Mouse (Mus musculus): Measurements from ENCODE around the gene Ccdc14.
A peak's percentile ranks its signal among the peaks of the same experiment; 100 is the strongest.
"Not testable (repeated sequence)": the region's sequence is repeated elsewhere in the genome, so short reads cannot be mapped to it uniquely, and the experiment has no call there.

Gene Ccdc14

DNA sequence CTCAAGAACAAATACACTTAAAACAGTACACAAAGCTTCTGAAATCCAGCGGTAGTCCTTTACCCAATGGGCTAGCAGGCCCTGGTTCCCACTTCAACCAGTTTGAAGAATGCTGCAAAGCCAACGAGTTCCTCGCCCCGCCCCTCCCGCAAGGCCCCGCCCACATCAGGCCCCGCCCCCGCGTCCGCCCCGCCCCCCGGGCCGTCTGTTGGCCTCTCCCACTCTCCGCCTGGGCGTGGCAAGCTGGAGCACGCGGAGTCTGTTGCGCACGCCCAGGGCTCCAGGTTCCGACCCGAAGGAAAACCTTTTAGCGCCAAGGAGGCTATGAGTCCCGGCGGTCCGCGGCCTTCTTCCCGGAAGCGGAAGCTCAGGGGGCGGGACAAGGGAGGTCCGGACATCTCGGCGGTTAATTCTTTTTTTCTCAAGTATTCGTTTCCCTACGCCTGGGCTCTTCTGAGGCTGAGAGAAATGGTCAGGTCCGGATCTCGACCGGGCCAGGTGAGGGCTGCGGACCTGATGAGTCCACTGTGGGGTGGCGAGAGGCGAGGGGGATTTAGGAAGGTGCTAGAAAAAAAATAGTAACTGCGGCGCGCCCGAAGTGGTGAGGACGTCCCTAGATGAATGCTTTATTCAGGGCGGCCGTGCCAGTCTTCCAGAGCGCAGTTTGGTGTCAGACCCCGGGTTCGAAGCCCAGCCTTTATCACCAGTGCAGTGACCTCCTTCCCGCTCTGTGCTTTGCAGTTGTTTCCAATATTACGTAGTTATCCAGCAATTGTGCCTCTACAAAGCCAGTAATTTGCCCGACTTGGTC, at the start of gene Ccdc14:
Gene Ccdc14 (plus strand): TSS at position 283 of the 811 bp plus-strand sequence.
- DNase-seq (ENCODE audit: low read depth, low spot score): peak; percentile 90

DNA sequence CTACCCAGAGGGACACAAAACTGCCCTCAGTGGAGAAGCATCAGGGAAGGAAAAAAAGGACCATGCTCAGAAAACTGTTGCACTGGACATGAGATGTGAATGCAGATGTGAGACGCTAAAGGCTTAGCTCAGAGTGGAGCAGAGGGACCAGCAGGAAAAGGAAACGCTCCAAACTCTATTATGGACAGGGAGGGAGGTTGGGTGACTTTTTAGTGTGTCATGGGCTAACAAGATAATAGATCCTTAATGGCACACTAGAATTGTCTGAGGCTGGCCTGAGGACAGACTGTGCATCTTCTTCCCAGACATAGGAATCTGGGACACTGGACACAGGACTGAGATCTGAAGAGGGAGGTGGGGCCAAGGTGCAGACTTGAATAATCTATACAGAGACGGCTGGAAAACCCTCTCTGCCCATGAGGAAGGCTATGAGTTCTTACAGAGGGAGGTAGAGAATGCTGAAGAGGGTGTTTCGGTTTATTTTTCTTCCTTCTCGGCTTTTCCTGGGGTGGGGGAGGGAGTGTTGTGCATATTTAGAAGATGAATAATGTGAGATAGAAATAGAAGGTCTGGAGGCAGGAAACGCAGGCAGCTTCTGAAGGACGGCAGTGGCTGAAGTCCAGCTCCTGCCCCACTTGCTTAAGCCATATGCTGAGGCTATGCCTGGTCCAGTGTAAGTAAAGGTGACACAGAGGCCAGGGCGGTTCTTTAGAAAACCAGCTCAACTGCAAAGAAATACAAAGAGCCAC, 46.7 kb upstream of the Ccdc14 start:
- no peak for DNase-seq (ENCODE audit: low read depth, low spot score)

DNA sequence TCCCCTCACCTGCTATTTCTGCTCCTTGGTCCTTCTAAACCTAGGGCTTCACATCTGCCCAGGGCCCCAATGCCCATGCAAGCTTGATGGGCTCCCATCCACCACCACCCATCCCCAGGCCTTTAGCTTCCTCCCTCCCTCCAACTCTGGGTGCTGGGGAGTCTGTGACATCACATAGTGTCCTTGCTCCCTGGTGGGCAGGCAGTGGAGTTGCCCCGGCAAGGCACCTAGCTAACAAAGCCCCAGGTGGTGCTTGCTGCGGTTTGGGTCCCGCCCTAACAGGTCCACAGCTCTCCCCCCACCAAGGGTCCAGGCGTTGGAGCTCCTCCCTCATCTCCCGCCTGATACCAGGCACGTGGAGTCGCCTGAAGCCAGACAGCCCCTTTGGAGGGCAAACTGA, 40.8 kb upstream of the Ccdc14 start, which contains the start of gene Ropn1:
Gene Ropn1 (plus strand): TSS at position 301 of the 400 bp plus-strand sequence.
- DNase-seq (ENCODE audit: low read depth, low spot score): no peak

DNA sequence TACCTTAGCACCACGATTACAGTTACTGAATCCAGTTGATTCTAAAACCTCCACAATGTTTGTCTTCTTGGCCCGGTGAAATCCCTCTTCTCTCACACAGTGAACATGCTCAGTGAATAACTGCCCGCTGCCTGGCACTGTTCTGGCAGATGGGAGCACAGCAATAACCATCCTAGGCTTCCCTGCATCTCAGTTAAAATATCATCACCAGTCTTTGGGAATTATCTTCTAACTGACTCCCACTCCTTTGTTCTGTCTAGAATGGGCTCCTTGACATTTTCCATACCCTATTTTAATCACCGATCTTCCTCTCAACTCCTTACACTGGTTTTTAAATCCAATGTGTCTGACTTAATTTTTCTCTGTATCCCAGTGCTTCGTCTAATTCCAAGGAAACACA, 37.4 kb upstream of the Ccdc14 start:
- DNase-seq (ENCODE audit: low read depth, low spot score): no peak

DNA sequence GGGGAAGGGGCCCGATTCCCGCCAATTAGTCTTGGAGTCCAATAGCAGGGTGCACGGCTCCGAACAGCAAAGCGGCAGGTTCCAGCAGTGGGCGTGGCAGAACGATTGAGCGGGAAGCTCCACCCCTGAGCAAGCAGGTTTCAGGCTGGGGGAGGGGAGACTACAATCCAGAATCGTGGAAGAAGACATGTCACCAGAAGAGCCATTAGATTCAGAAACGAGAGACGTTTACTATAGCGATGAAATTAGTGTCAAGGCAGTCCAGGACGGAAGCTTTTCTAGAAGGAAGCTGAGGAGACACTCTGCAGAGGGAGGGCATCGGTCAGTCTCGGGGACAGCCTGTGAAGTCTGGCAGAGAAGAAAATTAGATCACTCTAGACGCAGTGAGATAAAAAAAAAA, 32.9 kb upstream of the Ccdc14 start:
- DNase-seq (ENCODE audit: low read depth, low spot score): not testable (repeated sequence)

DNA sequence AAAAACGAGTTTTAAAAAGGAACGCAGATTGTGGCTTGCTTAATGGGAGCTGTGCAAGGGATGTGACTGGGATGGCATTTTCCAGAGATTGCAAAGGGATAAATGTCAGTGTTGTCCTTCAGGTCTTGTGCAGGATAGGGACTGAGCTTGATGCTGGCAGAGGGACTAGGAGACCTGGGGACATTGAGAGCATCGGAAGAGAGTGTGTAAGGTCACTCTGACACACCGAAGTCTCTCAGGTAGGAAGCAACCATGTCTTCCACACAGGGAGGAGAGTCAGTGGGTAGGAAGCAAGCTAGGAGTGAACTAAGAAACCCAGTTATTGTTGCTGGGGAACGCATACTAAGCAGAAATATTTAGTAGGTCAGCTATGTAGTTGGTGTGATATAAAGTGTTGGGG, 32.4 kb upstream of the Ccdc14 start:
- no peak for DNase-seq (ENCODE audit: low read depth, low spot score)

DNA sequence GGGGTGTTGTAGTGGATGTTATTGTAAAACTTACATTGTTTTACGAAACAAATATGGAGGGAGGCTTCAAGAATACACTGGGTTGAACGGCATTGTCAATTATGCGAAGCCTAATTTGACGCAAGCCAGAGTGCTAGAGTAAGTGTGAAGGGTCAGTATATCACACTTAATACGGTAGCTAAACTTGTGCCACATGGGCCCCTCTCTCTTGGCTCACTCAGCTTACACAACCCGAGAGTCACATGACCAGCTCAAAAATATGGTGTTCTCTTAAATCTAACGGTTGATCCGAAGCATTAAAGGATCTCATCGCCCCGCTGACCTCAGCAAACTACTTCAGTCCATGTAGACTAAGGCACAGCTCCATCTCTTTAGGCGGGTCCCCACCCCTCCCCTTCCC, 32.0 kb upstream of the Ccdc14 start:
- DNase-seq (ENCODE audit: low read depth, low spot score): no peak

DNA sequence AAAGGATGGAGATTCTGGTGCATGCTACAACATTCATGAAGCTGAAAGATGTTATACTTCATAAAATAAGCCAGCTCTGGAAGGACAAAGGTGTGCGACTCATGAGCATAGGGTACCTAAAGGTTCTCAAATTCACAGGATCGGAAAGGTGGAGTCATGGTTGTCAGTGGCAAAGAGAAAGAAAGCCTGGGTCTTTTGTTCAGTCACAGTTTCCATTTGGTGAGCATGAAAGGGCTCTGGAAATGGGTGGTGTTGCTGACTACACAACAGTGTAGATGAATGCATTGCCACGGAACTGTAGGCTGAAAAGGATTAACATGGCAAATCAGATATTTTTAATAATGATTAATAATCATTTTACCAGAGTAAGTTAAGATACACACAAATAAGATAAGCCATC, 25.9 kb upstream of the Ccdc14 start:
- DNase-seq (ENCODE audit: low read depth, low spot score): no peak

DNA sequence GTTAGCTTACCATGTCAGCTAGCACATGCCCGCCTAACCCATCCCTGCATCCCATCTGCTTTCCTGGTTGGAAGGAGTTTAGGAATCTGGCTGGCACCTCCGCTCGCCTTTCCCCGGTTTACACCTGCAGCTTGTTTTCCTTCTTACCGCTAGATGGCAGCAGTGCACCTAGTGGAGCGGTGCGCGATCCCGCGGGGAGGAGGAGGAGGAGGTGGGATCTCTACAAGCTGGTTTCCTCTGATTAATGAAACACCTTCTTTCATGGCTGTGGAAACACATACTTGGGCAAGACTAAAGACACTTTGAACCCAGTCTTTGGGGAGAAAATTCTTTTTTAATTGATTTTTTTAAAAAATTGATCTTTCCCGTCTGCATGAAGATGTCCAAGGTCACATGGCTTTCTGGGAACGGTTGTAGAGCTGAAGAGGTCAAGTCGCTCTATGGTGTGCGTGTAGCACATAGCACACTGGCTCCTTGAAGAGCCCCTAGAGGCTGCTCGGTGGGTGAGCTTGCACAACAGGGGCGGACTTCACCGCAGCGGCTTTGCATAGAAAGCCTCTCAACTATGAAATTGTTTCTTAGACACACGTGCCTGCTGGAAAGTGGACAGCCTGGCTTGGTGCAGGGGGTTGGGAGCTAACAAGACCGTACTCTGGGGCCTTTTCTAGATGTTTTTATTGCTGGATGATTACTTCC, 23.2 kb upstream of the Ccdc14 start:
- DNase-seq (ENCODE audit: low read depth, low spot score): peak; percentile 73

DNA sequence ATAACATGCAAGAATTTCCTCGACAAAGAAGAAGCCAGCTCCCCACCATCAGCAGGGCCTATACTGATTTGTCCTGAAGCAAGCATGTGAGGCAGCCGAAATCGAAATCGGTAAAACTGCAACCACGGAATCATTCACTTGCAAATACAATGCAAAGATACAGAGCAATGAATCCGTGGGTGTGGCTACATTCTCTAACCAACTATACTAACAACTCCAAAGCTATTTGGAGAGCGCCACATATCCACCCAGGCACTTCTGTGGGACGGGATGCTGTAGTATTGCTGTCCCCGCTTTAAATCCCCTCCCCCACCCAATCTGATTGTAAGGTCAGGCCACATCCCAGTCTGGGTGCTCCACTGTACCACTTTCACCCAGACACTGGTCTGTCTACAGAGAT, 22.1 kb upstream of the Ccdc14 start:
- no peak for DNase-seq (ENCODE audit: low read depth, low spot score)

DNA sequence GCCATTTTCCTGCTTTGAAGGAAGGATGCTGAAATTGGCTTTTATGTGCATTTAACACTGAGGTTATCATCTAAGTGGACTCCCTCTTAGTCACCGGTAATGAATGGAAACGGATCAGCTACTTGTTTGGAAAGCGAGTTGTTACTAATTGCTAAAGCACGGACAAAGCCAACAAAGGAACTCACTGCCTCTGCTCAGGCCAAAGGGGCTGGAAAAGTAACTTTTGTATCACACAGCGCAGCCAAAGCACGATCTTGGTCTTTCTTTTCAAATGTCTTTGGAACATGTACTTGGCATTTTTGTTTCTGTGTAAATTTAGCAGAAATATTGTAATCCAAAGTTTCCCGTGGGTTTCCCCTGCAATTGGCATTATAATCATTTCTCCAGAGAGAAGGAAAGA, 18.4 kb upstream of the Ccdc14 start:
- DNase-seq (ENCODE audit: low read depth, low spot score): no peak

DNA sequence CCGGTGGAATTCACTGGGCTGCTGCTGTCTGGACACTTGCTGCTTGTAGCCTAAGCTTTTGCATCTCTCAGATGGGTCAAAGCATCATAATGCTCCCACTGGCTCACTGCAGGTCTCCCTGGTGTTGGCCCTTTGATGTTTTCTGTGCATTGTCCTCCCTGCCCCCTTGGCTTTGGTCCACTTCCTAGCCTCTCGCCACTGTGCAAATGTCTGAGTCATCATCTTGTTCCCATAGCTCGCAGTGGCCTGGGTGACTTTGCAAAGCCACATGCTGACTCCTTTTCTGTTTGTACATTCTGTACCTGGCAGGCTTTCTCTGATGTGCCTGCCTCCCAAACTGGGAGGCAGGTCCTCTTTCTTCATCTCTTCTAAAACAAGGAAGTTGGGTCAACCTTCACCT, 17.6 kb upstream of the Ccdc14 start:
- no peak for DNase-seq (ENCODE audit: low read depth, low spot score)

DNA sequence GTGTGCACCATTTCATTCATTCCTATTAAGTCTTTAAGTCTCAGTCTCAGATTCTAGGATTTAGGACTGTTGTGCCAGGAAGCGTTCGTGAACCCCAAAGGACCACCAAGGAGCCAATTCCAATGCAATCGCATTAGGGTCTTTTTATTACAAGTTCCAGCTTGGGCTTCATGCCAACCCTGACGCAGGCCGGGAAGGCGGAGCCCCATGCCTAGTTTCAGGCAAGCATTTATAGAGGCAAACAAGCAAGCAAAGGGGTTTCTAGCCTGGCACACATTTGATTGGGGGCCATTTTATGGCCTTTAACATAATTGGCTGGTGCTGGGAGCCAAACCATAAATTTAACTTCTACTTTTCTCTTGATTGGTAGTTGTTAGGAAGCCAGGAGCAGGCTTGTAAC, 16.1 kb upstream of the Ccdc14 start:
- DNase-seq (ENCODE audit: low read depth, low spot score): no peak

DNA sequence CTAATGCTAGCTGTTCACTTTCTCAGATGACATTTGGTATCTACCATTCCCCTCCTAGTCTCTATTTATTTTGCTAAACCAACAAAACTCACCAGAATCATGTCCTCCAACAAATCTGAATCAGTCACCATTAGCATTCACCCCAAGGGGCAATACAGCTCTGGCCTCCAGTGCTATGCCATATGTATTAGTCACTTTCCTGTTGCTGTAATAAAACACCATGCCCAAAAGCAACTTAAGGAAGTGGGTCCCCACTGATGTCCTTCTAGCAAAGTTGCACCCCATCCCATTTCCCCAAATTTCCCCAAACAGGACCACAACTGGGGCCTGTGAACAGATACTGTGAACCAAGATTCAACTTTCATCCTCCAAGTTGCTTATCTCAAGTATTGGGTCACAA, 8.6 kb upstream of the Ccdc14 start:
- no peak for DNase-seq (ENCODE audit: low read depth, low spot score)

DNA sequence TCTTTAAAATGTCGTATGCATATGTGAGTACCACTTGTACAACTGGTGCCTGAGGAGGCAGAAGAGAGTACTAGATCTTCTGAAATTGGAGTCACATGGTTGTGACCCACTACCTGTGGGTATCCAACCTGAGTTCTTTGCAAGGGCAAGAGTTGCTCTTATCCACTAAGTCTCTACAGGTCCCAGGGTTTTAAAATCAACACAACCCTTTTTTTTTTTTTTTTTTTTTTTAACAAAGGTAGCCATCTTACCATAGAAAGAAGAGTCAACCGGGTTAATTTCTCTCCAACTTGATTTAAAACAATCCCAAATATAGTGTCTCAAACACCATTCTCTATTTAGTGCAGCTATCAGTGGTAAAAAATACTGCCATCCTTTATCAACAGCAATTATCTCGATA, 537 bp upstream of the Ccdc14 start:
- DNase-seq (ENCODE audit: low read depth, low spot score): no peak

DNA sequence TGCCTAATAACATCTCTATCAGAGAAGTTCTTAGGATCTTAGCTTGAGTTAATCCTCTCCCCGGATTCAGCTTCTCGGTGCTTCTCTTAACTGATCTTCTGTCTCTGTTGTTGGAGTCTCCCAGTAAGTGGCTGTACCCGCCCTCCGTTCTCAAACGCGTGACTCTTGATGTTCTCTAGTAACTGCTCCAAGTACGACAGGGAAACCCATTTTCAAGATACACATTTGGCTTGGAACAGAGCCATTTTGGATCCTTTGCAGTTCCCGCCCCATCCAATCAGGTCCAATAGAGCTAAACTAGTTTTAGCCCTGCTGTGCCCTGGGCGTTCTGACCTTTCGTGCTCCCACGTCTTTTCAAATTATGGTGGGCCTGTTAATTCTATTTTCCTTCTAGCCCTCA, 740 bp downstream of the Ccdc14 start:
- peak; percentile 7 for DNase-seq (ENCODE audit: low read depth, low spot score)

DNA sequence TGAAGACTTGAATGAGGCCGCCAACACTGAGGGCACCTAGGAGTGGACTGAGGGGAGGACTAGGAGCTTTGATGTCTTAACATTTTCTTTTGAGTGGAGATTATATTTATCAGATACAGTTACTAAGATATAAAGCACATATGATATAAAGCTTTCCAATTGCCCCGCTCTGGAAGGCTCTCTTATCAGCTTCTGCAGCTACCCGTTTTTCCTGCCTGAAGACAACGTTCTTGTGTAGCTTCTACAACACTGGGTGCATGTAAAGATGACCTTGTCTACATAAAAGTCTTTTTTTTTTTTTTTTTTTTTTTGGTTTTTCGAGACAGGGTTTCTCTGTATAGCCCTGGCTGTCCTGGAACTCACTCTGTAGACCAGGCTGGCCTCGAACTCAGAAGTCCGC, 4.1 kb downstream of the Ccdc14 start:
- DNase-seq (ENCODE audit: low read depth, low spot score): no peak

DNA sequence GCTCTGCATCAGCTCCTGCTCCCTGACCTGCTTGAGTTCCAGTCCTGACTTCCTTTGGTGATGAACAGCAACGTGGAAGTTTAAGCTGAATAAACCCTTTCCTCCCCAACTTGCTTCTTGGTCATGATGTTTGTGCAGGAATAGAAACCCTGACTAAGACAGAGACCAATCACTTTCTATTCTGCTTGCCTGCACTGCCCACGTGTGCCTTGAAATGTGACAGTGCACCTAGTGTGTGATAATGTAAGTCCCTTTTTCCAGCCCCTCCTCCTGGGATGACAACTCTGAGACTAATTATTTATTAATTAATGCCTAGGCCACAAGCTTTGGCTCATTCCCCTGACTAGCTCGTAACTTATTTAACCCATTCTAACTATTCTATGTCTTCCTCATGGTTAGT, 8.3 kb downstream of the Ccdc14 start:
- not testable (repeated sequence) for DNase-seq (ENCODE audit: low read depth, low spot score)

DNA sequence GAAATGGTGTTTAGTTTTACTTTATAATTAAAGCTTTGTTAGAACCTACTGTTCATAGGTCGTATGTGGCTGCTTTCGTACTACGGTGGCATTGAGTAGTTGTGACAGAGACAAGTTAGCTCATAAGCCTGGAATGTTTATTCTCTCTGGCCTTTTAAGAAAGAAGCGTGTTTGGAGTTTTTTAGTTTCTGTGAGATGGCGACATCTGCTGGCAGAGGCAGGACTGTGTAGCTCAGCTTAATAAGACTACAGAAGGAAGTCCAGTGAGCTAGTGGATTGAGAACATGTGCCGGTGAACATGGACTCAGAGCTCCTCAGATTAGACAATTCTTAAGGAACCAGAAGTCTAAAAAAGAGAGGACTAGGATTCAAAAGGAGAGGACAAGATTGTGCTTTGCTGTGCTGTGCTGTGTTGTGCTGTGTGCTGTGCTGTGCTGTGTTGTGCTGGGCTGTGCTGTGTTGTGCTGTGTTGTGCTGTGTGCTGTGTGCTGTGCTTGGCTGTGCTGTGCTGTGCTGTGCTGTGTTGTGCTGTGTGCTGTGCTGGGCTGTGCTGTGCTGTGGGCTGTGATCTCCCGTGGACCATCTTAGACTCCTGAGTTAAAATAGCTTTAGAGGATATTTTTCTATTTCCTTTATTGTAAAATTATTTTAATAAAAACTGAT, 9.9 kb downstream of the Ccdc14 start:
- peak; percentile 62 for DNase-seq (ENCODE audit: low read depth, low spot score)

DNA sequence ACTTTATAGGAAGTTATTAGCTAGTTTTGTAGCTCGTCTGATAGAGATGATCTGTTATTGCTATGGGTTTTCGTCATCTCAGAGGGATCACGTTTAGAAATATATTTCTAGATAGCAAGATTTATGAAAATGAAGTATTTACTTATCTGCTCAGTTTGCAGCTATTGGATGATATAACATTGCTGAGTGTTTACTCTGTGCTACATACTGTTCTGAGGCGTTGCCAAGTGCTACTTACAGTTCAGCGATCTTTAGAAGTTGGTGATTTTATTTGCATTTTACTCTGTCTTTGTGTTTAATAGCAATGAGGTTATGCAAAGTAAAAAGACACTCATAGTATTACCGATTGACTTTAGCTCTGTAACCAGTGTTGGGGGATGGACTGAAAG, 10.4 kb downstream of the Ccdc14 start:
- no peak for DNase-seq (ENCODE audit: low read depth, low spot score)

DNA sequence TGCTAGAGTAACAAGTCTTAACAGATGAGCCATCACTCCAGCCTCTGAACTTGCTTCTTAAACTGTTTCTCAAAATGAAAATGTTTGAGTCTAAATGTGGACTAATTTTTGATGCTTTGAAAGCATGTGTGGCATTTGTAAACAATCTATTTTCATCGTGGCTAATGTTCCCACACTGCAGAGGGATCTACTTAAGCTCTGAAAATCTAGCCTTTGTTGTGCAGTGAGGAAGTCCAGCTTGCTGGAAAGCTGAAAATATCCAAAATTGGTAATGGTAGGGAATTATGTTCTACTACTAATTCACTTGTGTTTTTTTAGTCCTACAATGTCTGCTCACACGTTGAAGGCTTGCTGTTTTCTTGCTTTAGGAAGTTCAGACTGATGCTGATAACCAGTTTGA, 15.6 kb downstream of the Ccdc14 start:
- DNase-seq (ENCODE audit: low read depth, low spot score): no peak

DNA sequence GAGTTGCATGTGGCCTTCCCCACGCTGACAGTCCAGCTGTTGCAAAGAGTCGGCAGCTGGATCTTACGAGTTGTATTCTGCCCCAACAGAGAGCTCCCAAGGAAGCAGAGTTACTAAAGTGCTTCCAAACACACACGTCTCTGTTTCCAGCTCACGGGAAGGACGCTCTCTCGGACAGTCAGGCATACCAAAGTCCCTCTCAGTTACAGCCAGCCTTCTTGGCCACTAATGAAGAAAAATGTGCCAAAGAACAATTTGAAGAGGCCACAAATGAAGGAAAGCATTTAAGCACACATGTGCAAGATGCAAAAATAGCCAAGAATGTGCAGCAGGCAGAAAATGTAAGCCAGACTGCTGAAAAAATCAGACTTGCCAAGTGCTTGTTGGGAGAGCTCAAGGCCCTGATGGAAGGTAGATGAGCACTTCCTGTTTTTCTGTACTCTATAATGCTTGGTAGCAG, 16.1 kb downstream of the Ccdc14 start:
- no peak for DNase-seq (ENCODE audit: low read depth, low spot score)
